Mouse (Mus musculus): ENCODE results near the gene Kat2a. TPM values are rescaled to one million over a fixed set of nuclear protein-coding genes. Genes with fewer than 3 reads are reported as not detected.

The Kat2a gene
- polyA plus RNA-seq, 1 experiment from 2014 or later: 55.3 TPM

DNA sequence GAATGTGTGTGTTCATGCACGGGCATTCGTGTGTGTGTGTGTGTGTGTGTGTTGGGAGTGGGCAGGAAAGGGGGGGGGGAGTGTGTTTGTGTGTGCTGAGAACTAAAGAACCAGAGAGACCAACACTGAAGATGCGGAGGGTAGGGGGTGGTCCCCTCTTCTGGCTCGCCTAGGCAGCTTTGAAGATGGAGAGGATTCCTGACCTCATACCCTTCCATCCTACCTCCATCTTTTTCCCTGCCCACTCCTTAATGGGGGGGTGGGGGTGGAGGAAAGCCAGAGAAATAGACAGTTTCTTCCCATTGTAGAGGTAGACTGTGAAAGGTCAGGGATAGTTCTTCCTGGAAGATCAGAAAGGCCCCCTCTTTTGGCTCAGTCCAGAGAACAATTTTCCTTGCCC is 909 bp upstream of the Kat2a start:
- CTCF ChIA-PET: interaction anchor here (1.0 to 1.7 kb wide), 3 partner anchors 11 to 244 kb away, joined by 3 to 6 read pairs (median 5); no protein-coding TSS in a partner anchor

DNA sequence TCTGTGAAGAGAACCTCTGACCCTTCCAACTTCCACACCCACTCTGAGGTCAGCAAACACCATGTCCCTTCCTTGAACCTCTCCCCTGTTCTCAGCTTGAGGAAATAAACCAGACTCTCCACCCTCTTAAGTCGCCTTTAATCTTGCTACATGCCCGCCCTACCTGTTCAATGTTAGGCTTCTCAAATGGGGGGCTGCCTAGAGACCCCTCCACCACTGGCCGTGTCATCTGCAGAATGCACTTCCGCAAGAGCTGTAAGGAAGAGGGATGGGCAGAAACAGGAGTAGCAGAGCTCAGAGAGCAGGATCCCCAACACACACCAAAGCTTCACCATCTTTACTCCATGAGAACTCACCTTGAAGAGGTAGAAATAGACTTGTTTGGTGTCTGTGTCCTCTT is 1.3 kb downstream of the Kat2a start:
- CTCF ChIA-PET: no interaction called here
- no peaks in the 10 kb centered on the region for H3K27me3 ChIP-seq
- POLR2A ChIA-PET: interaction anchor here (1.5 kb wide), 1 partner anchor 11 kb away, joined by 3 read pairs; no protein-coding TSS in a partner anchor
- in situ Hi-C loops (cut with MboI; ENCODE audit: low pct_unique_long_range_greater_than_20kb): loop anchor here (10.0 kb wide), 1 partner anchor 244 kb away; no protein-coding TSS in a partner anchor
- no peak for DNase-seq (ENCODE audit: low read depth, low spot score)
- TF ChIP-seq CTCF (IDR thresholded peaks at IDR 0.05): no peak
- no peak for ATAC-seq

More for the DNA sequence above, 909 bp upstream of the Kat2a start:
- DNase-seq (ENCODE audit: low read depth, low spot score) (no peak), ATAC-seq (no peak)
- H3K27me3 ChIP-seq: no peaks in the 10 kb centered on the region
- in situ Hi-C loops (cut with MboI; ENCODE audit: low pct_unique_long_range_greater_than_20kb): loop anchor here (10.0 kb wide), 1 partner anchor 242 kb away; no protein-coding TSS in a partner anchor
- no peak for TF ChIP-seq CTCF (IDR thresholded peaks at IDR 0.05)
- POLR2A ChIA-PET: no interaction called here

DNA sequence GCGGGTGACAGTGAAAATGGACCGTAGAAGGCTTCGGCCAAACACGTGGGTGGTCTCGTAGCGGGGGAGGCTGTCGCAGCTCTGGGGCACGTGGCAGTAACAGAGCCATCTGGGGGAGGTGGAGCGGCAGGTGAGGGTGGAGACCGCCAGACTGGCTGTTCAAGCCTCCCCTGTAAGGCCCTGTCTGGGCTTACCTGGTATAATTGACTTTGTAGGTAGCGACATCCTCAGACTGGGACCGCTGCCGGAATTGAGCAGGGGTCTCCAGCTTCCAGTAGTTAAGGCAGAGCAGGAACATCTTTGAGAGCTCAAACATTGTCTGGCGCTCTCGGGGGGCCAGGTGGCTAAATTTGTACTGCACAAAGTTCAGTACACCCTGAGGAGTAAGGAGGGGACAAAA is 1.7 kb downstream of the Kat2a start:
- CTCF ChIA-PET: no interaction called here
- in situ Hi-C loops (cut with MboI; ENCODE audit: low pct_unique_long_range_greater_than_20kb): loop anchor here (10.0 kb wide), 1 partner anchor 244 kb away; no protein-coding TSS in a partner anchor
- TF ChIP-seq CTCF (IDR thresholded peaks at IDR 0.05): no peak
- DNase-seq (ENCODE audit: low read depth, low spot score): no peak
- ATAC-seq: no peak
- POLR2A ChIA-PET: interaction anchor here (1.5 kb wide), 1 partner anchor 10 kb away, joined by 3 read pairs; no protein-coding TSS in a partner anchor
- H3K27me3 ChIP-seq: no peaks in the 10 kb centered on the region

DNA sequence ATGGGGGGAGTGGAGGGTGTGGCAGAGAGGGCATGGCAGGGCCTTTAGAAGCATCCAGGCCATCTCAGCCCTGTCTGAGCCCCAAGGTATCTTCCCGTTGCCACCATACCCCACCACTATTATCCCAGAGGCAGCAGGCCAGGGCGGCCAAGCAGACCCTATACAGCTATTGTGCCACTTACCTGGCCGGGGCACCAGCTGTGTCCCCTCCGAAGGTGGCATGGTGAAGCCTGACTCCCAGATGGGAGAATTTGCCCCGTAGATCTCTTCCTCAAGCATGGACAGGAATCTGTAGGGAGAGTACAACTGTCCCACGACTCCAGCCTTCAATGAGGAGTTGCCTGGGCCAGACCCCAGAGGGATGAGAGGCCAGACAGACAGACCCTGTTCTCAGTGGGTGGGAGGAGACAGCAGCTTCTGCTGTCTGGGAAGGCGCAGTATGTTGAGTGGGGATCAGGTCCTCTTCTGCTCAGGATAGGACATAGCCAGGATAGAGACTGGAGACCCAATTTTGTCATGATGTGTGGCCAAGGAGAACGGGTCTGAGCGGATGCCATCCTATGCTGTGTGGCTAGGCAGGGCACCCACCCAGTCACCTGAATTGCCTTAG is 3.0 kb downstream of the Kat2a start:
- CTCF ChIA-PET: no interaction called here
- H3K27me3 ChIP-seq: no peaks in the 10 kb centered on the region
- POLR2A ChIA-PET: no interaction called here
- ATAC-seq (no peak), DNase-seq (ENCODE audit: low read depth, low spot score) (no peak)
- in situ Hi-C loops (cut with MboI; ENCODE audit: low pct_unique_long_range_greater_than_20kb): no loop called here
- no peak for TF ChIP-seq CTCF (IDR thresholded peaks at IDR 0.05)

DNA sequence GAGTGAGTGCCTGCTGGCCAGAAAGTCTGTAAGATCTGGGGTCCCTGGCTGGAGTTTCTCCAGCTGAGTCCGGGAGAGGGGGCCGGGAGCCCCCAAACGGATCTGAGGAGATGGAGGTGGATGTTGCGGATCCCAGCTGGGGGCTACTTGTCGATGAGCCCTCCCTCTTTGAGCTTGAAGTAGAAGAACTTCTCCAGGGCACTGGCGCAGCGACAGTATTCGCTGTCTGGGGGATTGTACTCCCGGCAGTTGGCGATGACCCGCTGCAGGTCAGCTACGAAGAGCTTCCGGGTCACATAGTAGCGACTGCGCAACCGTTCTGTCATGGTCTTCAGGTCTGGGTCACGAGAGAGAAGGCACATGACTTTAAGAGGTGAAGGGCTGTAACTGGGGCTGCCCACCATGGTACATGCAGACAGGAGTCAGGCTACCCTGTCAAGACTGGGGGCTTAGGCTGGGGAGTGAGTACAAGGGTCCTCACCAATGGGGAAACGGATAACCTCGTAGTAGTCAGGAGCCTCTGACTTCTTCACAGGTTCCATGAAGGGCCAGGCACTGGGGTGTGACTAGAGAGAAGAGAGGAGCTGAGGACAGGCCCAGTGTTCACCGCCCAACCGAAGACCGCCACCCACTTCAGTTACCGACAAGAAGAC is 7.0 kb downstream of the Kat2a start:
- DNase-seq (ENCODE audit: low read depth, low spot score) (no peak), ATAC-seq (no peak)
- ChIA-PET CTCF (interaction anchor here (1.1 kb wide), 1 partner anchor 9 kb away, joined by 4 read pairs; the partner anchor contains the start of gene Hspb9), POLR2A (no interaction called here)
- H3K27me3 ChIP-seq: no peaks in the 10 kb centered on the region
- TF ChIP-seq CTCF (IDR thresholded peaks at IDR 0.05): no peak
- in situ Hi-C loops (cut with MboI; ENCODE audit: low pct_unique_long_range_greater_than_20kb): no loop called here

DNA sequence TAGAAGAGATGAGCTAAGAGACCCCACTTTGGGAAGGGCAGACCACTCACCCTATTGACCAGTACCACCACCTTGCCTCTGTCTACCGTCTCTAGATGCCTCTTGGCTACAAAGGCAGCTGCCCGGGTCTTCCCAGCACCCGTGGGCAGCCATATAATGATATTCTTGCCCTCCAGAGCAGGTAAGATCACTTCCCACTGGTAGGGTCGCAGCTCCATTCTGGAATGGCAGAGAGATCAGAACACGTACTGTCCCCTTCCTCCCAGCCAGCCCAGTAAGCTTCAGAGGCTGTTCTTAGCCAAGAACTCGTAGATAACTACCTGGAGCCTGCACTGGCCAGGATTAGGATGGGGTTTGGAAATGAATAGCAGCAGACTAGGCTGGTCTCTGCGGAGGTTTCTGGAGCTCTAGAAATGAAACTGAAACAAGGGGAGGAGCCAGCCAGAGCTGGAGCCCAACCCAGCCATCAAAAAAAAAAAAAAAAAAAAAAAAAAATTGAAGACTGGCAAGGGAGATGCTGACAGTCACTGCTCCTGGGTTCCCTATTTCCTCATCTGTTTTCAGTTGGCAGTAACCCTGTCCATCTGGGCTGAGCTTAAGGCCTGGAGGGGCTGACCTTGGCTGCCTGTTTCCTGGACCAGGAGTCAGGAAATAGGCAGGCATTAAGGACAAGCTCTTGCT is 8.3 kb downstream of the Kat2a start, which contains the start of gene Dhx58:
Gene Dhx58, minus strand, starts transcription at position 421 of the 681 bp plus-strand sequence.
- ChIA-PET POLR2A (interaction anchor here (0.6 to 0.7 kb wide), 3 partner anchors 8 to 131 kb away, joined by 3 to 4 read pairs (median 3); partner anchors contain the start of gene Kat2a), CTCF (interaction anchor here (1.0 to 2.1 kb wide), 5 partner anchors 10 to 346 kb away, joined by 3 to 5 read pairs (median 3); partner anchors contain the start of gene Hspb9)
- no peaks in the 10 kb centered on the region for H3K27me3 ChIP-seq
- no peak for ATAC-seq
- no peak for TF ChIP-seq CTCF (IDR thresholded peaks at IDR 0.05)
- DNase-seq (ENCODE audit: low read depth, low spot score): no peak
- in situ Hi-C loops (cut with MboI; ENCODE audit: low pct_unique_long_range_greater_than_20kb): no loop called here

DNA sequence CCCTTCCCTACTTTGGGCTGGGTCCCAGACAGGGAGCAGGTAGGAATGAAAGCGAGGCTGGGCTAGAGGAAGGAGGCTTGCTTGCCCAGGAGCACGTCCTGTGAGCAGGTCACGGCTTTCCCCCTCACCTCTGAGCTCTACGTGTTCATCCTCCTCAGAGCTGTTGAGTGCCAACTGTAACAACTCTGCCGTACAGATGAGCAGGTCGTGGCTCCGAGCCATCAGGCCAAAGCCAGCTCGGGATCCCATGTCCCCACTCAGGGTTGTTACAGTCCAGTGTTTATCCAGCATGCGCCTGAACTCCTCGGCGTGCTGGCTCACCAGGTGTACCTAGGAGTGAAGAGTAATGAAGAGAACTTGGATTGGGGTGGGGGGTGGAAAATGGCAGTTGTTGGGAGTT is 8.9 kb downstream of the Kat2a start:
- no peaks in the 10 kb centered on the region for H3K27me3 ChIP-seq
- ATAC-seq (no peak), DNase-seq (ENCODE audit: low read depth, low spot score) (no peak)
- no peak for TF ChIP-seq CTCF (IDR thresholded peaks at IDR 0.05)
- in situ Hi-C loops (cut with MboI; ENCODE audit: low pct_unique_long_range_greater_than_20kb): no loop called here
- ChIA-PET CTCF (interaction anchor here (1.0 to 2.1 kb wide), 6 partner anchors 9 to 345 kb away, joined by 3 to 5 read pairs (median 4); partner anchors contain the start of gene Kat2a), POLR2A (no interaction called here)

DNA sequence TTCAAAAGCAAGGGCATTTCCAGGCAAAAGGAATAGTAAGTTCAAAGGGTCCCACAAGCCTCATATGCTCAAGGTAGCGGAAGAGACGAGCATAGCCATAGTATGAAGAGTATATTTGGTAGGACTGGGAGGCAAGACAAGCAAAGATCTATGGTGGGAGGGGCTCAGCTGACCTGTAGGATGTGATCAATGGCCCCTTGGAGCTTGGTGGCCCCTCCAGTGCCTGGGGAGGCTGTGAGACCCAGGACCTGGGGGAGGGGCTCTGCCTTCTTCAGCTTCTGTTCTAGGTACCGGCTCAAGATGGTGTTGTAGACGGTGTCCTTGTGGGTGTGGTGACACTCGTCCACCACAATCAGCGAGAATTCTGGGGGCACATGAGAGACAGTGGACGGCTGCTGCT is 9.4 kb downstream of the Kat2a start:
- ATAC-seq: no peak
- no peak for TF ChIP-seq CTCF (IDR thresholded peaks at IDR 0.05)
- CTCF ChIA-PET: interaction anchor here (1.3 to 2.1 kb wide), 5 partner anchors 9 to 345 kb away, joined by 3 to 5 read pairs (median 5); partner anchors contain the start of gene Kat2a
- no peaks in the 10 kb centered on the region for H3K27me3 ChIP-seq
- DNase-seq (ENCODE audit: low read depth, low spot score): no peak
- POLR2A ChIA-PET: no interaction called here
- in situ Hi-C loops (cut with MboI; ENCODE audit: low pct_unique_long_range_greater_than_20kb): no loop called here

DNA sequence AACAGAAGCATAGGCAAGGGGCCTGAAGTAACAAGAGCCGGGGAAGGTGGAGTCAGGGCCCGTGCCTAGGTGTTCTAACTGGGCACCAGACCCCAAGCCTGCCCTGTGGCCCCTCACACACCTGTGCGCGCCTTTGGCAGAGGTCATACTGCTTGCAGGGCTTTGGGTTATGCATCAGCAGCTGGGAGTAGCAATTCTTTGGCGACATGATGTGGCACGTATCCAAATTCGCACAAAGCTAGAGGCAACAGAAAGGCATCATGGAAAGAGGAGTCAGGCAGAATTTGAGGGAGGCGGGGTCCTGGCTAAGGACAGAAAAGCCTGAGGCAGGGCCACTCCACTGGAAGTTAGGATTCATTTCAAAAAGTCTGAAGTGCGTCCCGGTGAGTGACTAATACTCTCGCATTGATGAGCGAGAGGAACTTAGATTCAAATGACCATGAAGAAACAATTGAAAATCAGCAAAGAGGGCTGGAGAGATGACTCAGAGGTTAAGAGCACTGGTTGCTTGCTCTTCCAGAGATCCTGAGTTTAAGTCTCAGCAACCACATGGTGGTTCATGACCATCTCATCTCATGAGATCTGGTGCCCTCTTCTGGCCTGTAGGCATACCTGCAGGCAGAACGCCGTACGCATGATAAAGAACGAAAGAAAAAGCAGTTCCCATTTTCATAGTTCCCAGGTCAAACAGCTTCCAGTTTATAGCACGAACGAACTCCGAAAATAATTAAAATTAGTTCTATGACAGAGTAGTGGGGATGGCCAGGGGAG is 10.0 kb downstream of the Kat2a start:
- ATAC-seq (no peak), DNase-seq (ENCODE audit: low read depth, low spot score) (peak; percentile 53)
- no peak for TF ChIP-seq CTCF (IDR thresholded peaks at IDR 0.05)
- ChIA-PET POLR2A (no interaction called here), CTCF (interaction anchor here (1.2 to 2.1 kb wide), 5 partner anchors 10 to 344 kb away, joined by 3 to 5 read pairs (median 5); partner anchors contain the start of genes Dnajc7 and Kat2a)
- in situ Hi-C loops (cut with MboI; ENCODE audit: low pct_unique_long_range_greater_than_20kb): no loop called here
- H3K27me3 ChIP-seq: no peaks in the 10 kb centered on the region

DNA sequence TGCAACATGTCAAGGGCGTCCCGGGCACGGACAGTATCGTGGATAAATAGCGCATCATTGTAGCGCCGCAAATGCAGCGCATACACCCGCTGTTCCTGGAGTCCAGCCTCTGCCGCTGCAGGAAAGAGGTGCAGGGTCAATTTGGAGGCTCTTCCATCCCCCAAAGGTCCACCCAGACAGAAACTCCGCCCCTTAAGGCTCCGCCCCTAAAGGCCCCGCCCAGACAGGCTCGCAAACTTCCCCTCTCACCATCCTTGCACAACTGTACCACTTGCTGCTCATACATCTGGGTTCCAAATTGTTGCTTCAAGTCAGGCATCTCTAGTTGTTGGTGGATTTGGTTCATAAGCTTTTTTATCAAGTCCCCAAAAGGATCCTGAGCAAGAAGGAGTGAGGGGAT is 11.0 kb downstream of the Kat2a start:
- POLR2A ChIA-PET: no interaction called here
- no peak for DNase-seq (ENCODE audit: low read depth, low spot score)
- H3K27me3 ChIP-seq: no peaks in the 10 kb centered on the region
- ATAC-seq: no peak
- in situ Hi-C loops (cut with MboI; ENCODE audit: low pct_unique_long_range_greater_than_20kb): no loop called here
- no peak for TF ChIP-seq CTCF (IDR thresholded peaks at IDR 0.05)
- CTCF ChIA-PET: interaction anchor here (0.9 to 1.2 kb wide), 2 partner anchors 74 to 81 kb away, joined by 3 read pairs; partner anchors contain the start of gene Dnajc7

All from Patski (cell line).